Mouse (Mus musculus) myocyte (in vitro differentiated cells): ENCODE data around the gene Bpifb5.

Source experiments
- CEBPB ChIP-seq: IDR thresholded peaks from 2 replicates; pipeline ENCODE4 v1.6.1; 2011; ENCODE audit warnings: mild to moderate bottlenecking, moderate library complexity; ENCODE audit not compliant: poor library complexity, insufficient read depth, severe bottlenecking
- E2F4 ChIP-seq: IDR thresholded peaks from one replicate; pipeline ENCODE4 v1.6.1; 2011; ENCODE audit warnings: mild to moderate bottlenecking, control low read depth, moderate library complexity; ENCODE audit not compliant: insufficient read depth
- MAX ChIP-seq: IDR thresholded peaks from one replicate; pipeline ENCODE4 v1.6.1; 2011; ENCODE audit warnings: low read depth, mild to moderate bottlenecking, control low read depth
- MYOD1 ChIP-seq, 3 experiments: IDR thresholded peaks; one replicate each; pipeline ENCODE4 v1.6.1; 2011; ENCODE audit warnings: control low read depth in 2 of 3, low read depth in 2 of 3, mild to moderate bottlenecking in 2 of 3, moderate library complexity in 1 of 3; ENCODE audit not compliant: insufficient read length in 2 of 3, control insufficient read depth in 1 of 3
- MYOG ChIP-seq, 3 experiments: IDR thresholded peaks; one replicate each; pipeline ENCODE4 v1.6.1; 2011; ENCODE audit warnings: control low read depth in 2 of 3, low read depth in 2 of 3, mild to moderate bottlenecking in 2 of 3; ENCODE audit not compliant: insufficient read length in 2 of 3, control insufficient read depth in 1 of 3, insufficient read depth in 1 of 3
- POLR2A ChIP-seq: IDR thresholded peaks from one replicate; pipeline ENCODE4 v1.6.1; 2011; ENCODE audit warnings: low read depth, mild to moderate bottlenecking, control low read depth, moderate library complexity; ENCODE audit not compliant: insufficient read length
- POLR2AphosphoS2 ChIP-seq: IDR thresholded peaks from one replicate; pipeline ENCODE4 v1.6.1; 2011; ENCODE audit warnings: low read depth, control low read depth; ENCODE audit not compliant: insufficient read length
- REST ChIP-seq: IDR thresholded peaks from one replicate; pipeline ENCODE4 v1.6.1; 2011; ENCODE audit warnings: mild to moderate bottlenecking, control low read depth, moderate library complexity; ENCODE audit not compliant: insufficient read depth, insufficient read length
- SRF ChIP-seq: IDR thresholded peaks from one replicate; pipeline ENCODE4 v1.6.1; 2011; ENCODE audit warnings: low read depth; ENCODE audit not compliant: control insufficient read depth, insufficient read length
- USF1 ChIP-seq: IDR thresholded peaks from one replicate; pipeline ENCODE4 v1.6.1; 2011; ENCODE audit warnings: low read depth, mild to moderate bottlenecking, control low read depth, moderate library complexity

DNA sequence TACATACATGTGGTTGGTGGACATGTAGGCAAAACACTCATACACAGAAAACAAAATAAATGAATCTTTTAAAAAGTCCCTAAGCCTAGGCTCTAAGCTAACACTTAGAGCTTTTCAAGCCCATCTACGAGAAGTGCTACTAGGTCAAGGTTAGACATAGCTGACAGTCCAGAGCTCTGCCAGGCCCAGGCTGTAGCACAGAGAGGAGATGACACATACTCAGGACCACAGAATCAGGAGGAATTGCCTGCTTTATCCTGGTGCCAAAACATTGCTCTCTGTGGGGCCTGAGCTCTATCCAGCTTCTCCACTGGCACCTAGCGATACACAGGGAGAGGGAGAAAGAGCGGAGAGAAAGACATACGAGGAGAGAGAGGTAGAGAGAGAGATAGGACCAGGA is 30.5 kb upstream of the Bpifb5 start:
- TF ChIP-seq USF1 (no peak), POLR2A (no peak), SRF (no peak), REST (no peak), CEBPB (no peak), E2F4 (no peak), MAX (no peak), MYOD1 (IDR thresholded peaks at IDR 0.05; ENCODE audit: control insufficient read depth in 1 of 3, insufficient read length in 2 of 3, low read depth in 2 of 3) (no peak), MYOG (IDR thresholded peaks at IDR 0.05; ENCODE audit: control insufficient read depth in 1 of 3, insufficient read depth in 1 of 3, insufficient read length in 2 of 3, low read depth in 2 of 3) (no peak), POLR2AphosphoS2 (no peak)
